Mouse (Mus musculus): ENCODE data around the gene Gm12248. TPM values are rescaled to one million over a fixed set of nuclear protein-coding genes. Genes with fewer than 3 reads are reported as not detected.

Gene Gm12248
- polyA plus RNA-seq (2021; fragmentation: Nextera tagmentation): not detected in 2 replicates
- long read RNA-seq, experiment 1: 0 reads
- long read RNA-seq, experiment 2: 0 reads

DNA sequence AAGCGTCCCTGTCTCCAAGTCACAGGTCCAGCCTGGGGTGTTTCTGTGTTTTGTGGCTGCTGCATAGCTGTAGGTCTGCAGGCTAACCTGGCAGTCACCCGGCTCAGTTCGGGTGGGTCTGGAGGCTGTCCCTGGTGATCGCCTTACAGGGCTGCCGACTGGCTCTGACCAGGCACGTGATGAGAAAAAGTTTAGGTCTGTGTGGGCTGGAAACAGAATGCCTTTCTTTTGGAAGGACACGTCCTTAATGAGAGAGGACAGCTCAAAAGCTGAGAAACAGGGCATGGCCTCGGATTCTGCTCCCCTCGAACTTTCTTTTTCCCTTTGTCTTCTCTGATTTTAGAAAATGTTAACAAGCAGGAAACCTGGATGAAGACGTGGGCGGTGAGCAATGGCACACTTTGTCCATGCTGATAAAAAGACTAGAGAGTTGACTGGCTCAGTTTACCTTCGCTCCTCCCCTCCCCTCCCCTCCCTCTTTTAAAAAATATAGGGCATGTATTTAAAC, at the start of gene Gm12248:
Gene Gm12248, minus strand, starts transcription at position 114 of the 508 bp plus-strand sequence.

GRCm38 (mm10) chr11:58103697-58104306, 10.9 kb upstream of the Gm12248 start, which contains the start of gene Cnot8:
TSS of gene Cnot8 (plus strand) at chr11:58104153.

Other genes starting within 250 kb of the Gm12248 start
- gene Larp1, start 84.1 kb downstream of the Gm12248 start, polyA plus RNA-seq (2021; fragmentation: Nextera tagmentation): 4.5 and 4.6 TPM in 2 replicates
- gene Cnot8, start 11.0 kb upstream of the Gm12248 start, polyA plus RNA-seq (2021; fragmentation: Nextera tagmentation): 59.2 and 66.7 TPM in 2 replicates
- gene Gemin5, start 75.4 kb upstream of the Gm12248 start, polyA plus RNA-seq (2021; fragmentation: Nextera tagmentation): 3.5 and 3.7 TPM in 2 replicates
- gene Mrpl22, start 78.5 kb upstream of the Gm12248 start, polyA plus RNA-seq (2021; fragmentation: Nextera tagmentation): 97.5 and 107 TPM in 2 replicates
- 4.5 and 6.0 TPM in 2 replicates for gene Igtp, start 106.4 kb upstream of the Gm12248 start, polyA plus RNA-seq (2021; fragmentation: Nextera tagmentation)
- 1.7 and 1.8 TPM in 2 replicates for gene Irgm2, start 106.5 kb upstream of the Gm12248 start, polyA plus RNA-seq (2021; fragmentation: Nextera tagmentation)
- gene 4930438A08Rik, start 181.7 kb upstream of the Gm12248 start, polyA plus RNA-seq (2021; fragmentation: Nextera tagmentation): not detected in 2 replicates
- 4.4 and 6.1 TPM in 2 replicates for gene Zfp692, start 213.9 kb upstream of the Gm12248 start, polyA plus RNA-seq (2021; fragmentation: Nextera tagmentation)
- 30.0 and 30.5 TPM in 2 replicates for gene Zfp672, start 237.2 kb upstream of the Gm12248 start, polyA plus RNA-seq (2021; fragmentation: Nextera tagmentation)
- gene Sh3bp5l, start 237.6 kb upstream of the Gm12248 start, polyA plus RNA-seq (2021; fragmentation: Nextera tagmentation): 15.5 and 17.7 TPM in 2 replicates